Mouse (Mus musculus) lung, postnatal 14 days (tissue): Measurements from ENCODE around the gene Ppp4r3b.

Experiments
- DNase-seq: peaks from one replicate; pipeline ENCODE4 v3.0.0; 2021

The Ppp4r3b gene

DNA sequence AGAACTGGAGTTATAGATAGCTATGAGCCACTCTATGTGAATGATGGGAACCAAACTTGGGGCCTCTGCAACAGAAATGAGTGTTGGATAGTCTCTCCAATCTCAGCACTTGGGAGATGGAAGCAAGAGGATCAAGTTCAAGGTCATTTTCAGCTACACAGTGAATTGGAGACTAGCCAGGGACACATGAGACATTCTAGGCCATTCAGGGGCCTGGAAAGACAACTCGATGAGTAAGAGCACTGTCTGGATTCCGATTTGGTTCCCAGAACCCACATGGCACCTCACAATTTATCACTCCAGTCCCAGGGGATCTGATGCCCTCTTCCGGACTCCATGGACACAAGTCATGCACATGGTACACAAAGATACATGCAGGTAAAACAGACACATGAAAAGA, 65.9 kb downstream of the Ppp4r3b start:
- no peak for DNase-seq

DNA sequence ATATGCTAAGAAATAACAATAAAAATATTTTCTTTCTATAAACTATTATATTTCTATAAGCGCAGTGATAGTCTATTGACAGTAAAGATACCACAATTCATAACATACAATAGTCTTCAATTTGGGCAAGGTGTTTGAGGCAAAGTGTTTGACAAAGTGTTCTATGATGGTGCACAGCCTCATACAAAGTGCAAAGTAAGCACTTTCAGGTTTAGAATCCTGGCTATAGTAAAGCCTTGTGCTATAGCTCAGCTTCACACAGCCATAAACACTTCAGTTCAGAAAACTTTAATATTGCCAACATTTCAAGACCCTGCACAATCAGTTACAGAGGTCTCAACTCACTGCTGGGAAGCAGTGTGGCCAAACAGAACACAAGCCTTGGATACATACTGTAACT, 66.7 kb downstream of the Ppp4r3b start:
- no peak for DNase-seq

DNA sequence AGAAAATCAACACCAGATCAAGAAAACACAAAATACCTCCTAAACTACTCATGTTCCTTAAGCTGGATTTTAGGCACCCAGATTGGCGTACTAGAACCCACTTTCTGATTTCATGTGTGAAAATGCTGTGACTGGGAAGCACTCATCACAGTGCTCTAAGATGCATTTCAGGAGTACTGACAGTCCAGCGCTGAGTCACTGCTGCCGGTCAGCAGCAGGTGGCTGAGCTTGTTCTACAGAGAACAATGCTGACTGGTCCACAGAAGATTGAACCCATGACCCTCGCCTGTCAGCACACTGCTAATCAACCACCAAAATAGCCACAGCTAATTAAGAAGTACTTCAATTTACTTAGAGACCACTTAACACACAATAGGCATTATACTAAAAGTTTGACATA, 69.3 kb downstream of the Ppp4r3b start:
- no peak for DNase-seq

DNA sequence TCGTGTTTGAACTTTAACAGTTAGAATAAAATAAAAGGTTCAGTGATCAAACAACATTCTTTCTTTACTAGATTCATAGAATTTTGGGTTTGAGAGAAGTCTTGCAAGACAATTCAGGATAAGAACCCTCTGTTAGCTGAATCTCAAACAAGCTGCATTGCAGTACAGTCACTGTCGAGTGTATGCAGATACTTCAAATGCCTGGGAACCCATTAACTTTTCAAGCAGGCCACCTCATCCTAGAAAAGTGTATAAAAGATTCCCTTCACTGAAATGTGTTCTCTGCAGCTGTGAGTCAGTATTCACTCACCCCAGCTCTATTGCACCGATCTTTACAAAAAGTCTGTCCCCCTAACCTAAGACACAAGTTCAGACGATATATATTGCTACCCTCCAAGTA, 73.3 kb downstream of the Ppp4r3b start:
- DNase-seq: no peak

DNA sequence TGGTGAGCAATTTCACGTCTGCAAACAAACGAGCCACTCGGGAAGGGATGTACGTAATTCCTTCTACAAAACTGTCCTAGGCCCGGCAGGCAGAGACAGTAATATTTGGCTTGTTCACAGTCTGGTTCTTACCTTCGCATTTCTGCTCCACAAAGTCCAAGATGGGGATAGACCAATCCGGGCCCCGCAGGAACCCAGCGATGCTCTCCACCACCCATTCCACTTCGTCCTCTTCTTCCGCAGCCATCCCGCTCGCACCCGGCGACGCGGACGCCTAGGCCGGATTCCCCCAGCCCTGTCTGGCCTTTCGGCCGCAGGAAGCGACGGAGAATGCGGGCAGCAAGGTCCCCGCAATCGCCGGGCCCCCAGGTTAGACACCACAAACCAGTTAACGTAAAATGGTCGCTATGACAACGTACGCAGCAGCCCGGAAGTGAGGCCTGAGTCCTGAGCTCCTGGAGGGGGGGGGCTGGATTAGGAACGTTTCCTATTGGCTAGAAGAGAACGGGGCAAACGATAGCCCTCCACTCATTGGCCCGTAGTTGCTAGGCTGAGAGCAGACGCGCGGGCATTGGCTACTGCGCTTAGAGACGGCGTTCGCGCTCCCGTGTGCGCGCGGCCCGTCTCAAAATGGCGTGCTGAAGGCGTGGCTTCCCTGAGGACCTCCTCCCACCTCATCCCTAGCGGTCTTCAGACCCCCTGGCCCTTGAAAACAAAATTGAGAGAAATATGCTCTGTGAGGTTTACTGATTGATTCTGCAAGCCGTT, 74.4 kb downstream of the Ppp4r3b start, which contains the start of gene Cfap36:
Gene Cfap36 (minus strand): TSS at position 527 of the 768 bp plus-strand sequence.
- peak; percentile 90 for DNase-seq

DNA sequence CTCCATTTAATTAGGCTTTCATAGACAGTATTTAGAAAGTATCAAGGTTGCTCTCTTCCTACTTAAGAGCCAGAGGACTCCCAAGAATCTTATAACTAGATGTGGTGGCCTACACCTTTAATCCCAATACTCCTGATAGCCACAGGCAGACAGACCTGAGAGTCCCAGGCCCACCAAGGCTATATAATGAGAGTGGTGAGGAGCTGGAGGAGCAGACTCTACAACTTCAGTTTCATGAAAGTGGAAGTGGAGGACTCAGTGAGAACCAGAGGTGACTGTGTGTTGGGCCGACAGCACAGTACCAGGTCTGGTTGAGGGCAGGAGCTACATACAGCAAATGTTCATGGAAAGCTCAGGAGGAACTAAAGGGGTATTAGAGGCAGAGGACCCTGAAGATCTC, 75.0 kb downstream of the Ppp4r3b start:
- DNase-seq: no peak

DNA sequence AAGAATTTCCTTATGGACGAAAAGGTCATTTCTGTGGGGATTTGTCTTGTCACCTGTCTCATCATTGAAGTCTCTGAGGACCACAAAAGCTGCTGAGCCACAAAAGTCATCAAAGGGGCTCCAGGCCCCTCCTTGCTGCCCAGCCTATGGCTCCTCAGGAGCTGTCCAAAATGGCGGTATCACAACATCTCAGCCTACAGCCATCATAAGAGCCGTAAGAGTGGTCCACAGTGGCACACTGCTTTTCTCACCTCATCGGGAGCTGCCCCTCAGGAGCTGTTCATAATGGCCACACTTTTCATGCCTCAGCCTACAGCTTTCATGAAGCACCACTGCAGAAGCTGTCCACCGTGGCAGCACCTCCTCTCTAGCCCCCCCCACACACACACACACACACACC, 75.7 kb downstream of the Ppp4r3b start:
- DNase-seq: no peak

DNA sequence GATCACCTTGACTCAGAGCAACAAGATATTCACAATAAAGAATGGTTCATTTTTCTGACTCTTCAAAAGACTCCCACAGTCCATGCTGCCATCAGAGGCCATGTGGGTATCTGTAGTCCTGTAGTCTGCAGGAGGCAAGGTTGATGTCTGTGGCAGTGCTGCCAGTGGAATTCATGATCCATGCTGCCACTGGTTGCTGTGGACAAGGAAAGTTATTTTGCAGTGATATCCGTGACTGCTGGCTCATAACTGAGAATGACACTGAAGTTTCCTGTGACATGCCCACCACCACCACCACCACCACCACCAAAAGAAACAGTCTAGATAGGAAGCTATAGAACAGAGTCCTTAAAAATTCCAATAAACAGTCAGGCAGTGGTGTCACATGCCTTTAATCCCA, 82.0 kb downstream of the Ppp4r3b start:
- DNase-seq: no peak

DNA sequence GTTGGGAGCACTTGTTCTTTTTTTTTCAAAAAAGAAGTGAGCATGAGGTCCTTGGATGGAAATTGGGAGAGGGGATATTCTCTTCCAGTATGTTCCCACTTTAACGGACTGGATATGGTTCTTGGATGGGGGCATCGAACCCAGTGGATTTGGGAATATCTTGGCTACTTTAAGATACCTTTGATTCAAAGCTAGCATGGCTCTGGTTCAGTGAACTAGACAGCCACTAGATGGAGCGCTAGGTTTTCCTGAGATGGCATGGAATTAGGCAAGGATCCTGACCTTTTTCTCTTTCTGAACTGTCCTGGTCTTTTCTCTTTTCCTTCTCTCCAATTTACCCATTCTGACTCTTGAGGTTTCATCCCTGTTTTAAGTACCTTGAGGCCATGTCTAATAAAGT, 95.1 kb downstream of the Ppp4r3b start:
- DNase-seq: peak; percentile 59
